Mouse (Mus musculus) kidney, adult 2 months (tissue): ENCODE results near the gene Glrx. TPM values are rescaled to one million over a fixed set of nuclear protein-coding genes. Genes with fewer than 3 reads are reported as not detected.
"Not testable (repeated sequence)": the region's sequence is repeated elsewhere in the genome, so short reads cannot be mapped to it uniquely, and the experiment has no call there.

Experiments
- DNase-seq: peaks from one replicate; pipeline ENCODE4 v3.0.0; 2021
- H3K27ac ChIP-seq: fragments of 200-500 bp; 2 replicates; pipeline ENCODE4 v1.5.1; 2012; ENCODE audit warnings: low read depth, low read length, control low read depth, inconsistent platforms; ENCODE audit not compliant: insufficient read depth
- H3K27me3 ChIP-seq: fragments of 200-500 bp; replicated peaks from 2 replicates; pipeline ENCODE4 v1.6.1; 2012; ENCODE audit warnings: mild to moderate bottlenecking, moderate library complexity, low read length, inconsistent platforms; ENCODE audit not compliant: control insufficient read depth, insufficient read depth
- H3K36me3 ChIP-seq: fragments of 200-500 bp; 2 replicates; pipeline ENCODE4 v1.6.1; 2012; ENCODE audit warnings: mild to moderate bottlenecking, moderate library complexity, low read length, inconsistent platforms; ENCODE audit not compliant: control insufficient read depth, insufficient read depth
- H3K4me1 ChIP-seq: fragments of 200-500 bp; 2 replicates; pipeline ENCODE4 v1.6.1; 2011; ENCODE audit warnings: low read length; ENCODE audit not compliant: control insufficient read depth, insufficient read depth
- H3K4me3 ChIP-seq: fragments of 200-500 bp; 2 replicates; pipeline ENCODE4 v1.5.1; 2011; ENCODE audit warnings: mild to moderate bottlenecking, low read depth, low read length, control low read depth; ENCODE audit not compliant: insufficient read depth
- CTCF ChIP-seq: fragments of 200-500 bp; conservative IDR thresholded peaks from 2 replicates; pipeline ENCODE4 v1.5.1; 2011; ENCODE audit warnings: low read depth, mild to moderate bottlenecking, control low read depth, low read length, moderate library complexity, mixed read lengths; ENCODE audit not compliant: insufficient read depth, insufficient read length
- POLR2A ChIP-seq: fragments of 200-500 bp; IDR thresholded peaks from one replicate; pipeline ENCODE4 v1.6.1; 2011; ENCODE audit warnings: low read depth, low read length, control low read depth
- WGBS: fragments of 180-500 bp; shearing (Covaris S2); methylation state at CpG from one replicate; pipeline ENCODE4 v1.1.7; 2018; 5-methylcytosine and 5-hydroxymethylcytosine counted together
- polyA plus RNA-seq: library from polyadenylated mRNA; depleted of rRNA; stranded (reverse); fragments of >200 nt; gene quantifications from 2 replicates; pipeline ENCODE4 v1.2.3, GENCODE M21; 2012

Gene Glrx
- polyA plus RNA-seq, 1 experiment, result 56.4 TPM

DNA sequence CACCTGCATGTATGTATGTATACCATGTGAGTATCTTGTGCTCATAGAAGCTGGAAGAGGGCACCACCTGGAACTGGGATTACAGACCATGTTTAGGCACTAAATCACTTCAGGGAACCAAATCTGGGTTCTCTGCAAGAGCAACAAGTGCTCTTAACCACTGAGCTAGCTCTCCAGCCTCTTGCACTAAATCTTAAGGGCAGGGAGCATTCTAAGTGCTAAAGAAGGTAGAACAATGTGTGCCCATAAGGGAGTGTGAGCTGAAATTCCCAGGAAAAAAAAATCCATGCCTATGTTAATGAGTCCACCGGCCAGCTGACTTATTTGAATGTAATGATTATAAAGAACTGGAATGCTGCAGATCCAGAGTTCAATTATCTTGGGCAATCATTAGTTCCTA, 31.7 kb upstream of the Glrx start:
- no peaks in the 10 kb centered on the region for H3K36me3 ChIP-seq
- no peak for TF ChIP-seq CTCF
- TF ChIP-seq POLR2A, result no peak
- H3K27ac ChIP-seq, result no peak overlapping the region
- WGBS, result 42% methylated on average over 1 of the region's 1 CpGs
- no peaks in the 10 kb centered on the region for H3K27me3 ChIP-seq
- peak; percentile 41 for DNase-seq
- no peaks in the 10 kb centered on the region; the same call in 1 of the 2 replicates for H3K4me1 ChIP-seq
- no peak overlapping the region for H3K4me3 ChIP-seq

DNA sequence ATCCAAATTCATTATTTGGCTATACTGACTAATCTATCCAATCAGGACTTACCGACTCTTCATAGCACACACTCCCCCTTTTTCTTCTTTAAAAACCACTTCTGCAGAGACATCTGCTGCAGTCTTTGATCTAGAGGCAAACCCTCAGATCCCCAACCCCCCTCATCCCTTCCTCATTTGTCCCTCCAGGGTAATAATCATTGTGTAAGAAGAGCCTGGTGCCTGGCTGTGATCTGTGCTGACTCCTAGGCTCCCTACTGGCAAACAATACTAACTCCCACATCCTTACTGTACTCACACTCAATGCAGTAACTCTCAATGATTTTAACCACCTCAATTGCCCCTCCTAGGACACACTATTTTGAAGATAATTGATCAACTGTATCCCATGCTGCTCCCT, 29.7 kb upstream of the Glrx start:
- H3K4me1 ChIP-seq, result no peaks in the 10 kb centered on the region; the same call in 1 of the 2 replicates
- no peak for TF ChIP-seq CTCF
- TF ChIP-seq POLR2A, result no peak
- no peak for DNase-seq
- no peaks in the 10 kb centered on the region for H3K27me3 ChIP-seq
- H3K36me3 ChIP-seq, result no peaks in the 10 kb centered on the region
- H3K4me3 ChIP-seq, result no peak overlapping the region
- no peak overlapping the region for H3K27ac ChIP-seq
- 63% methylated on average over 1 of the region's 1 CpGs for WGBS

GRCm38 (mm10) chr13:75817183-75817582, 22.5 kb upstream of the Glrx start:
- DNase-seq, result no peak
- TF ChIP-seq CTCF (no peak), POLR2A (no peak)
- Histone ChIP-seq H3K27me3 (no peaks in the 10 kb centered on the region), H3K36me3 (no peaks in the 10 kb centered on the region), H3K4me1 (no peaks in the 10 kb centered on the region), H3K27ac (no peak overlapping the region), H3K4me3 (no peak overlapping the region)
- WGBS, result 95% methylated on average over 2 of the region's 2 CpGs

DNA sequence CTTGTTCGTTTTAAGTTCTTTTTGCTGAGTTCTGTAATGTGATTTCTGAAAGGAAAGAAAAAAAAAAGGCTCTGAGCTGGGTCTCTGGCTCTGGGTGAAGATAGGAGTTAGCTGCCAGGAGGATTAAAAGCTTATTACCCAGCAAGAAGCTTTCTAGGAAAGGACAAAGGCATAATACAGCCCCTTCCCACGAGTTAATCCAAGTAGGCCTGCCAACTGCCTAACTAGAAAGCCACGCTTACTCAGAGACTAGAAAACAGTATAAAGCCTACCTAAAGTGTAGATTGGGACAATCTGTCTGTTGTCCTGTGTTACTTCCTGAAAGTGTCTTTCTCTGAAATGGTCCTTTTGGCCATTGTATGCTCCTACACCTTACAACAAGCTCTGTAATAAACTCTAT, 21.2 kb upstream of the Glrx start:
- TF ChIP-seq POLR2A (no peak), CTCF (no peak)
- no peak for DNase-seq
- no peaks in the 10 kb centered on the region for H3K27me3 ChIP-seq
- no peaks in the 10 kb centered on the region for H3K36me3 ChIP-seq
- H3K27ac ChIP-seq, result no peak overlapping the region
- 64% methylated on average over 3 of the region's 3 CpGs for WGBS
- no peak overlapping the region for H3K4me3 ChIP-seq
- no peaks in the 10 kb centered on the region for H3K4me1 ChIP-seq

GRCm38 (mm10) chr13:75818945-75819706, 20.5 kb upstream of the Glrx start:
- no peak for DNase-seq
- Histone ChIP-seq H3K27ac (no peak overlapping the region), H3K4me1 (no peaks in the 10 kb centered on the region), H3K4me3 (no peak overlapping the region), H3K36me3 (no peaks in the 10 kb centered on the region), H3K27me3 (no peaks in the 10 kb centered on the region)
- WGBS, result 80% methylated on average over 3 of the region's 3 CpGs
- no peak for TF ChIP-seq POLR2A
- no peak for TF ChIP-seq CTCF

DNA sequence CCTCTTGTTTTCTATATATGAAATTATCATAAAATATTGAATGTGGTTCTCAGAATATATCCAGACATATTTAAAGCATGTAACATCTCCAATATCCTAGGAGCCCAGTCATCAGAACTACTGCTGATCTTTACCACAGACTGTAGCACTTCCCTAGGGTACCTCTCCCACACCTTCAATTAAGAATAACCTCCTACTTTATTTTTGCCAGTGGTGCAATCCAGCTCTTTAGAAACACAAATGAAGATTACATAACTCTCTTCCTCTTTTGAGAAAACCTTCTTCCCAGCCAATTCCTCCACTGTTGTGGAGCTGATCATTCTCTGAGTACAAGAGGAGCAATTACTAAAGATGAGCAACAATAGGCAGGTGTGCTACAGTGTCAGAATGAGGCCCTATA, 19.8 kb upstream of the Glrx start:
- TF ChIP-seq POLR2A, result no peak
- no peak for TF ChIP-seq CTCF
- no peak for DNase-seq
- no peak overlapping the region for H3K27ac ChIP-seq
- H3K27me3 ChIP-seq, result no peaks in the 10 kb centered on the region
- H3K4me3 ChIP-seq, result no peak overlapping the region
- H3K36me3 ChIP-seq, result no peaks in the 10 kb centered on the region
- H3K4me1 ChIP-seq, result no peaks in the 10 kb centered on the region

DNA sequence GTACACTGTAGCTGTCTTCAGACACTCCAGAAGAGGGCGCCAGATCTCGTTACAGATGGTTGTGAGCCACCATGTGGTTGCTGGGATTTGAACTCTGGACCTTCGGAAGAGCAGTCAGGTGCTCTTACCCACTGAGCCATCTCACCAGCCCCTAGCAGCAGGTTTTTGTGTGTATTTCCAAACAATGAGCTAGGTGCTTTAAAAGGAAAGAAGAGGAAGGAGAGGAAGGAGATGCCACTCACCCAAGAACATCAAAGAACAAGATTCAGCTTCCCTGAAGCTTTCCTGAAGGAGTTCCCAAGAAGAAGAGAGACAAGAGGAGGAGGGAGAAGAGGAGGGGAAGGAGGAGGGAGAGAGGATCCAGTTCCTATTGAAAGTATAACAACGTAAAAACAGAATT, 17.3 kb upstream of the Glrx start:
- H3K36me3 ChIP-seq, DNase-seq, H3K4me1 ChIP-seq, H3K4me3 ChIP-seq, H3K27me3 ChIP-seq, H3K27ac ChIP-seq: not testable (repeated sequence)
- 95% methylated on average over 4 of the region's 4 CpGs for WGBS
